Mouse (Mus musculus) monocyte, adult 2 months (primary cell): ENCODE measurements around the gene Syne3.

ENCODE experiments used
- DNase-seq, 2 experiments: peaks; one replicate each; pipeline ENCODE4 v3.0.0; 2022; ENCODE audit warnings: low spot score in 2 of 2, low read depth in 1 of 2

The Syne3 gene

GRCm38 (mm10) chr12:105009370-105010212 is at the start of gene Syne3:
Gene Syne3, minus strand, starts transcription at chr12:105009809.
- DNase-seq, result peak in 1 of 2 experiments; percentile 75

DNA sequence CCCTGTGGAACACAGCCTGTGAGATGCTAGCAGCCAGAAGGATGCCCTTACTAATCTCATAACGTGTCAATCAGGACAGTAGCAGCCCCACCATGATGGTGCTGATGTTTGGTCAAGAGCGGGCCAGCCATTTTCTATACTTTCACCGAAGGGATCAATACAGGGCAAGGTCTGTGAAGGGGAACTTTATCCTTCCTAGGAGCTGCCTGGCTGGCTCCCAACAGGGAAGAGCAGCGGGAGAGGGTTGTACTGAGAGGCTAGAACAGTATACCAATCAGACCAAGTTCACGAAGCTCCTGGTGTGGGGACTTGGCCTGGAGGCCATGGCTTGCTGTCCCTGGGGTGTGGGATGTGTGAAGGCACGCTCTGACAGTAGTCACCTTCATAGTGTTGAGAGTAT is 45.7 kb upstream of the Syne3 start:
- no peak for DNase-seq

DNA sequence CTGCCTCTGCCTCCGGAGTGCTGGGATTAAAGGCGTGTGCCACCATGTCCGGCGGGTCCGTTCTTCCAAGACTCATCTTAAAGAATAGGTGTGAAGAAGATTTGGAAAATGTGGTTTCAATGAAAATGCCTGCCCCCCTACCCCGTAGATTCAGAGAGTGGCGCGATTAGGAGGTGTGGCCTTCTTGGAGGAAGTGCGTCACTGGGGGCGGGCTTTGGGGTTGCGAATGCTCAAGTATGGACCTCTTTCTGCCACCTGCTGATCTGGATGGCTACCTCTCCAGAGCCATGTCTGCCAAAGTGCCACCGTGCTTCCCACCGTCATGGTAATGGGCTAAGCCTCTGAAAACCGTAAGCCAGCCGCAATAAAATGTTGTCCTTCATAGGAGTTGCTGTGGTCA is 44.4 kb upstream of the Syne3 start:
- no peak for DNase-seq

GRCm38 (mm10) chr12:105050898-105051297 is 41.3 kb upstream of the Syne3 start:
- no peak for DNase-seq

- no peak for DNase-seq
These were observed 40.2 kb upstream of the Syne3 start for GRCm38 (mm10) chr12:105049813-105050212.

- DNase-seq, result no peak
These were observed 38.8 kb upstream of the Syne3 start for GRCm38 (mm10) chr12:105048301-105048863.

DNA sequence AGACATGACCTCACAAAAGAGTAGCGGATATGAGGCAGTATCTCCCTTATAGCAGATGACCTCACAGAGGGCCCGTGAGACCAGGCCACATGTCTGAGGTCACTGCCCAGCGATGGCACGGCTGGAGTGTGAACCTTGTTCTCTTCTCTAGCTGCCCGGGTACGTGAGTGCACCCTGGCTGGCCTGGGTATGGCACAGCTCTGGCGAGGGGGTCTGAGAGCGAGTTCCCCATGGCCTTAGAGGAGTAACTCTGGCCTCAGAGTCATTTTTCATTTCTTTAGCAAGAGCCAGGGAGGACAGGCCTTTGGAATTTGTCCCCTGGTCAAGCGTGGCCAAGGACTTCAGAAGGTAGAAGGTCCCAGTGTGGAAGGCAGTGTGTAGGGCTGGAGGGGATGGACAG is 35.2 kb upstream of the Syne3 start:
- DNase-seq, result no peak

- DNase-seq, result no peak
These were observed 33.5 kb upstream of the Syne3 start for GRCm38 (mm10) chr12:105043081-105043480.

- DNase-seq, result no peak
These were observed 31.3 kb upstream of the Syne3 start for GRCm38 (mm10) chr12:105040950-105041349.

DNA sequence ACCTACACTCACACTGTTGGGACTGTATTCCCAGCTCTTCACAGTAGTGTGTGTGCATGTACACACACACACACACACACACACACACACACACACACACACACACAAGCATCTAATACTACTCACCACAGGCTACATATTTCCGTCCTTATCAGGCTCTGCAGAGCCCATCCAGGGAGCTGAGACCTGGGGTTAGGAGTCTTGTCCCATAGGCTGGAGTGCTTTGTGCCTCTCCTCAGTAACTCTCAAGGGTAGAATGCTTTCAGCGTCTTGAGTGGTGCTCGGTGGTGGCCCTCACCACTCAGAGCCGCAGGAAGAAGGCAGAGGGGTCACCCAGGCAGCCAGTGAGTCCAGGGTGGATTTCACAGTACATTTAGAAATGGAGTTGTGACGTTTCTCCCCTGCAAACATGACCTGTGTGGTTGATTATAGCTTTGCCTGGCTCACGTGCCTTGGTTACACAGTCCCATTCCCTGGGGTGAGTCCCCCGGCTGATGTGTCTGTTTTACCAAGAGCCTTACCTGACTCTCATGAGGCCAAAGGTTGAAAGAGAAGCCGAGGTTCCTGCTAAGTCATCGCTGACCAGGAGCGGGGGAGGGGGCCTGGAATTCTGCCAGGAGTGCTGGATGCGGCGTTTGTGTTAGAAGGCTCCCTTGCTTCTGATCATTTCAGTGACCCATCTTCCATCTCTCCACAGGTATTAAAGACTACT is 30.1 kb upstream of the Syne3 start:
- DNase-seq, result no peak

GRCm38 (mm10) chr12:105038918-105039317 is 29.3 kb upstream of the Syne3 start:
- DNase-seq, result no peak

GRCm38 (mm10) chr12:105038211-105038610 is 28.6 kb upstream of the Syne3 start:
- no peak for DNase-seq

GRCm38 (mm10) chr12:105034130-105034769 is 24.6 kb upstream of the Syne3 start:
- DNase-seq, result no peak

GRCm38 (mm10) chr12:105032832-105033775 is 23.5 kb upstream of the Syne3 start:
- peak in 1 of 2 experiments; percentile 27 for DNase-seq

DNA sequence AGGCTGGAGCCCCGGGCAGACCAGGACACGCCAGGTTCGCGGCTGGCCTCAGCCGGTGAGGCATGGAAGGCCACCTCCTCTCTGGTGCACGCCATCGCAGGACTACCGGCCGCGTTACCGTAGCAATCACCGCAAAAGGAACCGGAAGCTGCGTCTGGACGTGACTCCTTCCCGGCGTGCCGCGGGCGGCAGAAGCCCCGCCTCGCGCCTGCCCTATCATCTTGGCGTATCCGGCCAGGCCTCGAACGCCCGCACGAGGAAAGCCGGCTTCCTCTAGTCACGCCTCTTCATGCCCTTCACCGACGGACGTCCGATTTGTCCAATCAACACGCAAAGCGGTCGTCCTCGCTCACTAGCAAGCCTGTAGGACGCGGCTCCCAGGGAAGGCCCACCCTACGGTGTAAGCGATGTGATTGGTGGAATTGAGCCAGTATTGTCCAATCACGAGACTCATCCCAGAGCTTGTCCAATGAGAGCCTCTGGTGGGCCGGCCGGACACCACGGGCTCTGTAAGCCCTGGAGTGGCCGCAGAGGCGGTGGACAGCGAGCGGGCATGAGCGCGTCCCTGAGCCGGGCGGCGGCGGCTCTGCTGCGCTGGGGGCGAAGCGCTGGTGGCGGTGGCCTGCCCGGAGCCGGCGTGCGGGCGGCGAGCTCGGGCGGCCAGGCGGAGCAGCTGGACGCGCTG is 22.7 kb upstream of the Syne3 start, which contains the start of gene Glrx5:
Glrx5 (plus strand) TSS at position 542 of the 685 bp plus-strand sequence.
- peak; percentile 97 to 99 for DNase-seq

DNA sequence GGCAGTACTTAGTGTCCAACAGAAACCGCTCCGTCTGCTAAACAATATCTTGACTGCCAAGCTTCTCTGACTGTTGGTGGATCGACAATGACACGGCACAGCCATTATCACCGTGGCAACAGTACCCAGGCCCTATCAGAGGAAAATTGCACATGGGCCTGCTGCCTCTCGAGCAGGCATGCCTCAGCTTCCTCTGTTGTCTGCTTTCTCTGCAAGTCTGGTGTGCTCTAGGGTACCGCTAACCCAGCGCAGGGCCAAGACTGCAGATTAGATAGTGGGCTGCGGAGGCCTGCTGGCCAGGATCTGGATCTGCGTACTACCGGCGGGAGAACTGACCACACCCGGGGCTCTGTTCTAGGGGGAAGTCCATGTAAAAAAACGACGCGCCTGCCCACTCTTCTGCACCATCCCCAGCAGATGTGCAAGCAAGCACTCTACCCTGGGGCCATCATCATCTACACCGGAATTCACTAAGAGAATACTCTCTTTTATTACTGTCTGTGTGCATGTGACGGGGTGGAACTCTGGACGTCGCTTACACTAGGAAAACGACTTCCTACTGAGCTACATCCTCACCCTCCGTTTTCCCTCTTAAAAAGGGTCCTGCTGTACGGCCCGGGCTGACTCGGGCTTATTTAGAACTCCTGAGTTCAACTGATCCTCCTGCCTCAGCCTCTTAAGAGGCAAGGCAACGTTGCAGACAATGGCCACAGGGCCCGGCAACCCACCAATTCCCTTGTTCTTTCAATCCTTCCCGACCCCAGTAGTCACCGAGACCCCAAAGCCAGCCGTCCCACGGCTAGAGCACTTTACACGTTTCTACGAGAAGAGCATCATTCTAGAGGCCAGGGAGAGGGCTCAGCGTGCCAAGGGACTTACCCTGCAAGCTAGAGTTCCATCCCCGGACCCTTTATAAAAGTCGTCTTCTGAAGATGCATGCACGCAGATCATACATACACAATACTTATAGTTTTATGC is 21.8 kb upstream of the Syne3 start:
- no peak for DNase-seq

DNA sequence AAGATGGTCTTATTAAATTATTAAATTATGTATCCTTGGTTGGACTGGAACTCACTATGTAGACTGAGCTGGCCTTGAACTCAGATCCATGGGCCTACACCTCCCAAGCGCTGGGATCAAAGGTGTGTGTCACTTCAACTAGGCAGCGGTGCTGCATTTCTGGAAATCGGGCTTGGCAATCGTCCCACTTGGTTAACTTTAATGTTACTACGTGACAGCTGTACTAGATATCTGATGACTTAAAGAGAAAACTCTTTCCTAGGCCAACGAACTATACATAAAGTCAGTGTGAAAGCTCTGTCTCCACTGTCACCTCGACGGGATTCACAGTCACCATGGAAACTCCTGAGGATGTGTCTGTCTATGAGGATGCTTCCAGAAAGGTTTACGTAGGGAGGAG is 20.3 kb upstream of the Syne3 start:
- DNase-seq, result no peak

DNA sequence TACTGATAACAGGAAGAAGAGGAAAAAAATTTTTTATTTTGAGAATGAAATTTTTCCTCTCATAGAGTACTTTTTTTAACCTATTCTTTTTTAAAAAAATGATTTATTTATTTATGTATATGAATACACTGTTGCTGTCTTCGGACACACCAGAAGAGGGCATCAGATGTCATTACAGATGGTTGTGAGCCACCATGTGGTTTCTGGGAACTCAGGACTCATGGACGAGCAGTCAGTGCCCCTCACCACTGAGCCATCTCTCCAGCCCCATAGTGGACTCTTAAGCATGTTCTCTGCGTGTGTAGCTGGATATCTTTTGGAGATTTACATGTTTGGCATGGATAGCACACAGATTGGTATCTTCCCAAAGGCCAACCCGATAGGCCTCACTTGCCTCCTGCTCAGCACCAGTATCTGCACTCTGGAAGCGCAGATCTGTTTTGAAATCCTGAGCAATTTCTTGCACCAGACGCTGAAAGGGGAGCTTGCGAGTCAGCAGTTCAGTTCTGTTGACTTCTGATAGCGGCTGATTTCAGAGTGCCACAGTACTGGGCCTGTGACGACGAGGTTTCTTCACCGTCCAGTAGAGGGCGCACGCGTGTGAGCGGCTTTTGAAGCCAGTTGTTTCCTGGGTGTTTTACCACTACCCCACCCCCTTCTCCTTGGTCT is 17.8 kb upstream of the Syne3 start:
- peak; percentile 71 to 82 for DNase-seq
